Mouse (Mus musculus) erythroblast, embryonic 14.5 days (primary cell): Measurements from ENCODE around the gene Fam187a.

ENCODE experiments used
- GATA1 ChIP-seq: IDR thresholded peaks from 2 replicates; pipeline ENCODE4 v1.6.1; 2012; ENCODE audit warnings: low read length, inconsistent platforms, mixed read lengths
- TAL1 ChIP-seq: IDR thresholded peaks from 3 replicates; pipeline ENCODE4 v1.6.1; 2012; ENCODE audit warnings: low read length, inconsistent platforms, mixed read lengths

DNA sequence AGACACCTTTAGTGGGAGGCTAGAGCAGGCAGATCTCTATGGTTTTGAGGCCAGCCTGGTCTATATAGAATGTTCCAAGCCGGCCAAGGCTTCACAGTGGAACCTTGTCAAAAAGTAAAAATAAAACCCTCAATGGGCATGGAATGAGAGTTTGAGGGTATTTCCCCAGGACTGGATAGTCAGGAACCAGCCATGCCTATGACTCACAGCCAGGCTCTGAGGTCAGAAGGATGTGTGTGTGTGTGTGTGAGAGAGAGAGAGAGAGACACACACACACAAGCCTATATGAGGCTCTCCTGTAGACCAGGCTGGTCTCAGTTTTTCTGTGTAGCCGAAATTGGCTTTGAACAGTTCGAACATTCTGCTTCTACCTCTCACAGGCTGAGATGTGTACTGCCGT, 9.7 kb downstream of the Fam187a start:
- TF ChIP-seq TAL1, result no peak
- no peak for TF ChIP-seq GATA1
